Mouse (Mus musculus) small intestine, adult 2 months (tissue): ENCODE data around the gene Zbtb40. TPM values are rescaled to one million over a fixed set of nuclear protein-coding genes. Genes with fewer than 3 reads are reported as not detected.

Source experiments
- H3K27ac ChIP-seq: fragments of 200-500 bp; 2 replicates; pipeline ENCODE4 v1.5.1; 2012; ENCODE audit warnings: low read depth, low read length, control low read depth, inconsistent platforms; ENCODE audit not compliant: insufficient read depth
- H3K27me3 ChIP-seq: fragments of 200-500 bp; 2 replicates; pipeline ENCODE4 v1.6.1; 2012; ENCODE audit warnings: mild to moderate bottlenecking, moderate library complexity, low read length, inconsistent platforms; ENCODE audit not compliant: control insufficient read depth, insufficient read depth
- H3K36me3 ChIP-seq: fragments of 200-500 bp; 2 replicates; pipeline ENCODE4 v1.6.1; 2012; ENCODE audit warnings: mild to moderate bottlenecking, low read length, control low read depth, inconsistent platforms; ENCODE audit not compliant: control insufficient read depth, insufficient read depth
- H3K4me1 ChIP-seq: fragments of 200-500 bp; 2 replicates; pipeline ENCODE4 v1.6.1; 2012; ENCODE audit warnings: low read length, inconsistent platforms, mixed read lengths; ENCODE audit not compliant: control insufficient read depth, insufficient read depth, insufficient read length
- H3K4me3 ChIP-seq: fragments of 200-500 bp; 2 replicates; pipeline ENCODE4 v1.5.1; 2012; ENCODE audit warnings: low read depth, mild to moderate bottlenecking, control low read depth, inconsistent platforms, low read length, moderate library complexity
- CTCF ChIP-seq: fragments of 200-500 bp; IDR thresholded peaks from 2 replicates; pipeline ENCODE4 v1.5.1; 2012; ENCODE audit warnings: low read depth, mild to moderate bottlenecking, control low read depth, inconsistent platforms, low read length, moderate library complexity, mixed read lengths; ENCODE audit not compliant: insufficient replicate concordance, insufficient read length; ENCODE audit errors: extremely low read depth
- POLR2A ChIP-seq: fragments of 200-500 bp; IDR thresholded peaks from 2 replicates; pipeline ENCODE4 v1.6.1; 2012; ENCODE audit warnings: low read depth, mild to moderate bottlenecking, control low read depth, inconsistent platforms, low read length, moderate library complexity
- WGBS: fragments of 180-500 bp; shearing (Covaris S2); methylation state at CpG from one replicate; pipeline ENCODE4 v1.1.7; 2018; 5-methylcytosine and 5-hydroxymethylcytosine counted together
- polyA plus RNA-seq: library from polyadenylated mRNA; depleted of rRNA; stranded (reverse); fragments of >200 nt; gene quantifications from 2 replicates; pipeline ENCODE4 v1.2.3, GENCODE M21; 2012

Zbtb40 gene
- polyA plus RNA-seq, 1 experiment: 9.0 TPM

DNA sequence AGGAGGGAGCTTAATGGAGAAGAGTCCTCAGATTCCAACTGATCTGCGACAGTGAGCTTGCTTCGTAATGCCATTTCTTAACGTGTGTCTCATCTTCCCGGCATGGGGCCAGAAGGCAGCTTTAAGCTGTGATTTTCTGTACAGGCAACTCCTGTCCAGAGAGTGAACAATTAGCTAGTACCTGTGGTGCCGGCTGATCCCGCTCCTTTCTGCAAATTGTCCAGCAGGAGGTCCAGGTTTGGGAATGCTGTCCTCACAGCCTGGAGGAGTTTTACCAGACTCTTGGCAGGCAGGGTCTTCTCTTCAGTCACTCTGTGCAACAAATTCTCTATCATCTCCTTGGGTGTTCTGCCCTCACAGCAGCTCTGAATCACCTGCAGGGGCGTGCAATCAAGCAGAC, 47.6 kb downstream of the Zbtb40 start:
- H3K27ac ChIP-seq: no peak overlapping the region
- 92% methylated on average over 7 of the region's 7 CpGs for WGBS
- no peak overlapping the region for H3K4me3 ChIP-seq
- TF ChIP-seq CTCF: no peak
- no peaks in the 10 kb centered on the region for H3K27me3 ChIP-seq
- H3K4me1 ChIP-seq: no peaks in the 10 kb centered on the region
- peaks cover 40% of the 10 kb centered on the region for H3K36me3 ChIP-seq

DNA sequence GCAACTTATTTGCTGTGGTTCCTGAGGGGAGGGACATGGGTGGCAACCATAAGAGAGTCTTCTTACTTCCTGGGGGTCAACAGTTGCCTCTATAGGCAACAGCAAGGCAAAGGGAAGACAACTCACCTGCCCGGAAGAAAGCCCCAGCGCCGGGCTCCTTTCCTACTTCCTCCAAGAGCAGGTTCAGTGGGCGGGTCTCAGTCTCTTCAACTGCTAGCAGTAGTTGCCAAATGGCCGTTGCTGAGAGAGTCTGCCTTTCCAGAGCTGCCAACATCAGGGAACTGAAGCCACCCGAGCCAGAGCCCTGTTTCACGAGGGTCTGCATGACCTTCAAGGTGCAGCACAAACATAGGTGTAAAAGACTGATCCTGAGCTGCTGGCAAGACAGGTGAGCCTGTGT, 50.2 kb downstream of the Zbtb40 start:
- TF ChIP-seq POLR2A (no peak), CTCF (no peak)
- Histone ChIP-seq H3K4me3 (no peak overlapping the region), H3K4me1 (no peaks in the 10 kb centered on the region), H3K36me3 (peaks cover 50% of the 10 kb centered on the region), H3K27me3 (no peaks in the 10 kb centered on the region), H3K27ac (no peak overlapping the region)
- 59% methylated on average over 7 of the region's 7 CpGs for WGBS

DNA sequence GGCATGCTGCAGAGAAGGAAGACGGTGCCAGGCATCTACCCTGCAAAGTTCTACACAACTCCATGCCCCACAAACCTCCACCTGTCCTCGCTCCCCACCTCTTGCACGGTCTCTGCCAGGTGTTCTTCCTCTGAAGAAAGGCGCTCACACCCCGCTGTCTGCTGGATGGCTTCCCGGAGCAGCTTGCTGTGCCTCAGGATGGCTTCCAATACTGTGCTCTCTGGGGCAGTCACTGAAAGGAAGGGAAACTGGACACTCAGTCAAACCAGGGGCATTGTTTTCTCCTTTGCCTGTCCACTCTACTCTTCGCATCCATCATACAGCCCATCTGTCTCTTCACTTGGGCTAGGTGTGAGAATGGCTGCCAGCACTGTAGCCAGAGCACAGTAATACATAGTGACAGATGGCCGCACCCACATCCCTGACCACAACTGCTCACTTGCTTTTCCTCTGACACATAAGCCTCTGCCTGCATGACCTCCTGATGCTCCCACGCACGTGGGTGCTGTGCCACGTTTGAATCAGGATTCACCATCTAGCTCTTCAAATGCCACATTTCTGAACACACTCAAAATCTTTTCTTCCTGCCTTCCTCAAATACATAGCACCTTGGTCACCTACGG, 50.8 kb downstream of the Zbtb40 start:
- no peak overlapping the region for H3K27ac ChIP-seq
- H3K27me3 ChIP-seq: no peaks in the 10 kb centered on the region
- H3K4me1 ChIP-seq: no peaks in the 10 kb centered on the region
- TF ChIP-seq POLR2A: no peak
- TF ChIP-seq CTCF: no peak
- WGBS: 88% methylated on average over 12 of the region's 12 CpGs
- H3K36me3 ChIP-seq: peaks cover 51% of the 10 kb centered on the region
- no peak overlapping the region for H3K4me3 ChIP-seq

- Histone ChIP-seq H3K27ac (no peak overlapping the region), H3K4me1 (no peaks in the 10 kb centered on the region), H3K4me3 (no peak overlapping the region), H3K36me3 (peaks cover 52% of the 10 kb centered on the region), H3K27me3 (no peaks in the 10 kb centered on the region)
- 85% methylated on average over 7 of the region's 7 CpGs for WGBS
- TF ChIP-seq POLR2A: no peak
These were observed 51.7 kb downstream of the Zbtb40 start for GRCm38 (mm10) chr4:136996933-136997332.

GRCm38 (mm10) chr4:136995361-136995760, 53.2 kb downstream of the Zbtb40 start:
- WGBS: 88% methylated on average over 14 of the region's 14 CpGs
- TF ChIP-seq POLR2A: no peak
- no peak for TF ChIP-seq CTCF
- Histone ChIP-seq H3K36me3 (peaks cover 54% of the 10 kb centered on the region), H3K27me3 (no peaks in the 10 kb centered on the region), H3K4me3 (no peak overlapping the region), H3K27ac (no peak overlapping the region), H3K4me1 (no peaks in the 10 kb centered on the region)

DNA sequence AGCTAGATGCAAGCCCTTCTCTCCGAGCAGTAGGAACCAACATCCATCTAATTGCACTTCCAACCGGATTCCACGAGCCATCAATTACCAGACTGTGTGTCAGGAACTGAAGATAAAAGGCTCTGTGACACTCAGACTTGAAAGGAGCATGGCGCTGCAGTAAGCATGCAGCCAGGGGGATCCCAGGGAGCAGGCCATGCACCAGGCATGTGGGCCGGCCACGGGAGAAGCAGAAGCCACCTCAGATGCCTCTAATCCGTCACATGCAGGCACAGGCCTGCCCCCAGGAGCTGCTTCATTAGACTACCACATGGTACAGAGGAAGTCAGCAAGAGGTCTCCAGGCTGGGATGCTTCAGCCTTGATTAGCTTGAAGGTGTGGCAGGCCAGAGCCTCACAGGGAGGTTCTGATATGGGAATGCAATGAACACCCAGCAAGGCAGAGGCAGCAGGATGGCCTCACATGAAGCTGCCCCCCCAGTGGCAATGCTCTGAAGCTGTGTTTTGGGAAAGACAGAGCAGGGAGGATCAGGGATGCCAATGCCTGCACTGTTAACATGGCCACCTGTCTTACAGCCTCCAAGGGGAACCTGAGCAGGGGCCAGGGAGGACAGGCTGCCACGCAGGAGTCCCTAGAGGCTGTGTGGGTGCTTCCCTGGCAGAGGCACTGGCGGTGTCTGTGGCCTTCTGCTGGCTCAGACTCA, 66.5 kb downstream of the Zbtb40 start:
- H3K27me3 ChIP-seq: peaks cover 3% of the 10 kb centered on the region; the same call in 1 of the 2 replicates

GRCm38 (mm10) chr4:136981347-136981746, 67.3 kb downstream of the Zbtb40 start:
- Histone ChIP-seq H3K36me3 (peaks cover 3% of the 10 kb centered on the region; the same call in 1 of the 2 replicates), H3K27me3 (peaks cover 3% of the 10 kb centered on the region; the same call in 1 of the 2 replicates), H3K27ac (no peak overlapping the region), H3K4me3 (no peak overlapping the region), H3K4me1 (peaks cover 4% of the 10 kb centered on the region; the same call in 1 of the 2 replicates)
- peak; percentile 30; the same call in 1 of the 2 replicates for TF ChIP-seq CTCF
- TF ChIP-seq POLR2A: no peak
- 23% methylated on average over 12 of the region's 12 CpGs for WGBS

More for the DNA sequence above, 66.5 kb downstream of the Zbtb40 start:
- 84% methylated on average over 9 of the region's 9 CpGs for WGBS
- Histone ChIP-seq H3K4me1 (peaks cover 4% of the 10 kb centered on the region; the same call in 1 of the 2 replicates), H3K36me3 (peaks cover 7% of the 10 kb centered on the region; the same call in 1 of the 2 replicates), H3K27ac (no peak overlapping the region), H3K4me3 (no peak overlapping the region)
- TF ChIP-seq CTCF: no peak
- no peak for TF ChIP-seq POLR2A
